Mouse (Mus musculus) activated CD4-positive, CD25-positive, alpha-beta regulatory T cell, adult 9 weeks (primary cell): ENCODE measurements around the gene Ccdc154. TPM values are rescaled to one million over a fixed set of nuclear protein-coding genes. Genes with fewer than 3 reads are reported as not detected.

Experiments
- polyA plus RNA-seq: library from polyadenylated mRNA; unstranded; fragments of 100-300 nt; shearing (Covaris generic); gene quantifications from one replicate; pipeline ENCODE4 v1.2.1, GENCODE M21; 2017

Ccdc154 gene
- polyA plus RNA-seq = not detected

GRCm38 (mm10) chr17:25162161-25162560, at the start of gene Ccdc154:
Ccdc154 (plus strand) TSS chr17:25162461.

GRCm38 (mm10) chr17:25115664-25116432, 46.4 kb upstream of the Ccdc154 start, which contains the start of gene Telo2:
Telo2 (minus strand) TSS chr17:25115967.

GRCm38 (mm10) chr17:25120406-25120805, 41.9 kb upstream of the Ccdc154 start, which contains the start of gene Ptx4:
Ptx4 (plus strand) TSS chr17:25120760.

GRCm38 (mm10) chr17:25133275-25133698, 29.0 kb upstream of the Ccdc154 start, which contains the start of gene Clcn7:
Clcn7 (plus strand) TSS chr17:25133391.

GRCm38 (mm10) chr17:25175411-25175810, 13.2 kb downstream of the Ccdc154 start, which contains the start of gene Gm38655:
Gm38655 (minus strand) TSS chr17:25175471.

GRCm38 (mm10) chr17:25184129-25184691, 21.9 kb downstream of the Ccdc154 start, which contains the start of gene BC003965:
BC003965 (plus strand) TSS chr17:25184554.

GRCm38 (mm10) chr17:25188150-25189031, 26.1 kb downstream of the Ccdc154 start, which contains the start of gene Unkl:
Unkl (plus strand) TSS chr17:25188397.

Other genes with a start within 250 kb of the Ccdc154 start
- gene Mapk8ip3, start 225.5 kb upstream of the Ccdc154 start, polyA plus RNA-seq = 60.4 TPM
- gene Jpt2, start 201.8 kb upstream of the Ccdc154 start, polyA plus RNA-seq = 38.0 TPM
- gene Cramp1l, start 146.7 kb upstream of the Ccdc154 start, polyA plus RNA-seq = 6.3 TPM
- 26.8 TPM for gene Ift140, start 146.4 kb upstream of the Ccdc154 start, polyA plus RNA-seq
- 0.98 TPM for gene Tmem204, start 78.9 kb upstream of the Ccdc154 start, polyA plus RNA-seq
- gene Telo2, start 46.5 kb upstream of the Ccdc154 start, polyA plus RNA-seq = 24.8 TPM
- not detected for gene Ptx4, start 41.7 kb upstream of the Ccdc154 start, polyA plus RNA-seq
- 41.9 TPM for gene Clcn7, start 29.1 kb upstream of the Ccdc154 start, polyA plus RNA-seq
- not detected for gene Gm38655, start 13.0 kb downstream of the Ccdc154 start, polyA plus RNA-seq
- gene BC003965, start 22.1 kb downstream of the Ccdc154 start, polyA plus RNA-seq = 26.0 TPM
- gene Unkl, start 25.9 kb downstream of the Ccdc154 start, polyA plus RNA-seq = 46.6 TPM
- 89.9 TPM for gene Gnptg, start 77.7 kb downstream of the Ccdc154 start, polyA plus RNA-seq
- 45.3 TPM for gene Tsr3, start 77.7 kb downstream of the Ccdc154 start, polyA plus RNA-seq
- 42.3 TPM for gene Baiap3, start 93.9 kb downstream of the Ccdc154 start, polyA plus RNA-seq
- gene Ube2i, start 112.2 kb downstream of the Ccdc154 start, polyA plus RNA-seq = 525 TPM
- not detected for gene Prss34, start 135.9 kb downstream of the Ccdc154 start, polyA plus RNA-seq
- not detected for gene Prss28, start 146.2 kb downstream of the Ccdc154 start, polyA plus RNA-seq
- gene Prss29, start 156.2 kb downstream of the Ccdc154 start, polyA plus RNA-seq = not detected
- not detected for gene Tpsab1, start 183.1 kb downstream of the Ccdc154 start, polyA plus RNA-seq
- gene Tpsb2, start 203.8 kb downstream of the Ccdc154 start, polyA plus RNA-seq = not detected
- not detected for gene Tpsg1, start 206.8 kb downstream of the Ccdc154 start, polyA plus RNA-seq